Mouse (Mus musculus): ENCODE data around the gene Stxbp3.
A peak's percentile ranks its signal among the peaks of the same experiment; 100 is the strongest.
"Not testable (repeated sequence)": the region's sequence is repeated elsewhere in the genome, so short reads cannot be mapped to it uniquely, and the experiment has no call there.

The Stxbp3 gene

GRCm38 (mm10) chr3:108856386-108857123 lies 16.2 kb upstream of the Stxbp3 start:
- peak; percentile 53 to 58 for DNase-seq

- peak; percentile 53 to 66 for DNase-seq
Observed at GRCm38 (mm10) chr3:108855864-108856263, 15.5 kb upstream of the Stxbp3 start.

- peak; percentile 62 to 72 for DNase-seq
Observed at GRCm38 (mm10) chr3:108855371-108855770, 15.0 kb upstream of the Stxbp3 start.

DNA sequence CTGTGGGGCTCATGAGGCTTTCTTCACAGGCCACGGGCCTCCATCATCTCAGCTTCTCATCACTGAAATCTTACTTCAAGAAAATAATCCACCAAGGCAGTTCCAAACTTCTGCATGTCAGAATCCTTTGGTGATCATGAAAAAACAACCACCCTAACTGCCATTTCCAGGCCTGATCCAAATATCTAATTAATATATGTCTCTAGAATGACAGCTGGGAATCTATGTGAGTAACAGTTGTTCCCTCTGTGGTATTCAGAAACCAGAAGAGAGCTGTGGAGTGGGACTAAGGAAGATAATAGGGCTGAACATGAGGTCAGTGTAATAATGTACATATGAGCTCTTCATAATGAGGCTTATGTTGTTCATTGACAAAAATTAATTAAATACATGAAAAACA lies 12.9 kb upstream of the Stxbp3 start:
- no peak for DNase-seq

DNA sequence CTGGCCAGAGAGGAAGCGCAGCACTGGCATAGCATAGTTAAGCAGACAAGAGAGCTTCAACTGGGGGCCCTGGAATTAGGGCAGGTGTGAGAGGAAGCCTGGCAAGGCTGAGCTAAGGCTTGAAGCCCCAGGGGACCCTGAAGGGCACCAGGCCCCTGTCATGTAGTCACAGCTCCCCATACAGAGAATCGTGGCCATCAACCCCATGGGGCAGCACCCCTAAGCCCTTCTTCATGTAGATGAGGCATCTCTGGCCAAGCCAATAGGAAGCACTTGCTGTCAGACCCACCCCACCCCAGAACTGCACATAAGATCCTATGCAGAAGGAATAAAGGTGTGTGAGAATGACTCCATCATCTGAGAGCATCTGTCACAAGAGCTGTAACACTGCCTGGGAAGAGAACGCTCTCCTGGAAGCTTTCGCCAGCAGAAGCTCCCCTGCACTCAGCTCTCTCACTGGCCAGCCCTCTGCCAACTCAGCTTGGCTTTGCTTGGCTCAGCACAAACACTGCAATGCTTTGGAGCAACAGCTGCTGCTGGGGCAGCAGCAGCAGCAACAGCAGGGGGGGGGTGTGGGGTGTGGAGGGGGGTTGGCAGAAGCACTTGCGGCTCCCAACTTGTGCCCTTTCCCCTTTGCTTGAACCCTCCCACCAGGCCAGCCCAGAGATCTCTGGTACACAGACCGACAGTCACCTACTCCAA lies 11.8 kb upstream of the Stxbp3 start:
- DNase-seq = peak in 1 of 2 experiments; percentile 60

DNA sequence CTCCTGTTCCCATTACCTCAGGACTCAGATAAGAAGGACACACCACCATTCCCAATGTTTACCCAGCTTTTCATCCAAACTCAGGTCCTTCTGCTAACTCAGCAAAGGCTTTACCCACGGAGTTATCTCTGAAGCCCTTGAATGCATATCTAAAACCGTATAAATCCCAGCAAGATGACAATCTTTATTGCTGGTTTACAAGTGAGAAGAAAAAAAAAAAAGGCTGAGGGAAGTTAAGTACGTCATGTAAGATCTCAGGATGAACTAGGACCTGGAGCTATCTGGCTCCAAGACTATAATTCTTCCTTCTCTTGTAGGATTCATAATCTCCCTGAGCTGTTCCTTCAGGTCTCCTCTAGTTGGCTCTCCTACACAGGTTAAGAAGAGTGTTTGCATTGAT lies 11.2 kb upstream of the Stxbp3 start:
- DNase-seq = no peak

GRCm38 (mm10) chr3:108851075-108851474 lies 10.7 kb upstream of the Stxbp3 start:
- DNase-seq = no peak

- peak; percentile 41 to 56 for DNase-seq
Observed at GRCm38 (mm10) chr3:108850506-108850905, 10.2 kb upstream of the Stxbp3 start.

DNA sequence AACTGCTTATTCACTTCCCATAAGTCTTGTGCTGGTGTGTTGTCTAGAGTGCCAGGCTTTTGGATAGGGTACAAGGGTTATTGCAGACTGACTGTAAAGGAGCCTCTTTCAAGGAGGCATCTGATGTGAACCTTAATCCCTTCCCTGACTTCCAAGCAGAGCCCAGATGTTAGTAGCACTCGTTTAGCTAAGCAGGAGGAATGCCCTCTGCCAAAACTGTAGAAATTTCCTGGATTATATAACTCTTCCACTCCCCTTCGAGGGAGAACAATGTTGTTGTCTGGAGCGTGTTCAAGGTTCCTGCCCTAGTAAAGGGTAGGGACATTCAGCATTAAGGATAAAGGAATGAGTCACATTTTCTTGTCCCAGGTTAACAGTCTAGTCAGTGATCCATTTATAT lies 6.3 kb upstream of the Stxbp3 start:
- DNase-seq = no peak

DNA sequence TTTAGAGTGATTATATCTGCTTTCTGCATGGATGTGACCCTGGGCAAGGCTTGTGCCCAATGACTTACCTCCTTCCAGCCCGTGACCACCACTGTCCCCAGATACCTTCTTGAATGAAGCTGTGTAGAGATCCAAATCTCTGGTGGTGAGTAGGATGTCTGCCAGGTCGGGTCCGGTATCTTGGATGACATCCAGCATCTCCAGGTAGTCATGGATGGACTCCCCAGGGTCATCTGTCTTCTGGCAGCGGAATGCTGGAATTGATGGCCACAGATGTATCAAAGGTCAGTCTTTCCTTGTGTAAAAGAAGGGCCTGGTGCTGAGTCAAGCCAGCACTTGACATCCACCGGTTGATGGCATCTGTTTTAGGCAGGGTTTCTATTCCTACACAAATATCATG lies 4.2 kb upstream of the Stxbp3 start:
- DNase-seq = no peak

DNA sequence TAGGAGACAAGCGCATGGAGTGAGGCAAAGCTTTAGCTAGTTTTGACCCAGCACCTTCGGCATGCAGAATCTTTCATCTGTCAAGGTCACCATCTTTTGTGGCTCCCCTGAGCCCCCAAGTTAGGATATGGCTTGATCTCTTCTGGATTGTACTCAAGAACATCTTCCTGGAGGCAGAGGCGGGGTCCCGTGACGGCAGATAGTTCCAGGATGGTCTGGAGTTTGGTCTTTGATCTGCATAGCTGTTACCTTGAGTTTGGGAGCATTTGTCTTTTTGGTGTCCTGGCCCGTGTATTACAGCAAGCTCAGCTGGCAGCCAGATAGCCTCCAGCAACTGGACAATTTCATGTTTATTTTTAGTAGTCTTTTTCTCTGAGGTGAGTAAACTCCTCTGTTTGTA lies 3.7 kb upstream of the Stxbp3 start:
- no peak for DNase-seq

DNA sequence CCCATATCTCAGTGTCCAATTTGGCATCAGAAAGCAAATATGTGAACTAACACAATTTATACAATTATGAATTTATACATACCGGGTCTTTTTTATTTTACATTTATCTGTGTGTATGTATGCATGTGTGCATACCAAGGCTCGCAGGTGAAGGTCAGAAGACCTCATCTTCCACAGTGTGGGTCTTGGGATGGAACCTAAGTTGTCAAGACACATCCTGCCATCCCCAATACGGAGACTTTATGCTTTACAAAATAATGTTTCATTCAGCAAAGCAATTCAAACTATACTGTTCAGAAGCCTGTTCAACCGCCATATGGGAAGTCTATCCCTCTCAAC lies 359 bp upstream of the Stxbp3 start:
- no peak for DNase-seq

DNA sequence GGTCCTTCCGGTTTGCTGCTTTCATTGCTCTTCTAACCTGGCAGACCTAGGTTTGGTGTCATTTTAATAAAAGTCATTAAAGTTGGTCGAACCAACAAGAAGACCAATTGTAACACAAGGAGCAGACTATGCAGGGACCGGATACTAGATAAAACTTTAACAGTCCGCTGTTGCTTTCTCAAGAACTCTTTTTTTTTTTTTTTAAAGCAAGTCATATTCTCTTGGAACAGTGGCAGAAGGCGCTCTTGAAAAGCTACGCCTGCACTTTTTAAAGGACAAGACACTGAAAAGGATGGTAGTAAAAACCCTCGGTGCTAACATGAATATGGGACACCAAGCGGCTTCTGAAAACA lies 703 bp downstream of the Stxbp3 start:
- DNase-seq = no peak

DNA sequence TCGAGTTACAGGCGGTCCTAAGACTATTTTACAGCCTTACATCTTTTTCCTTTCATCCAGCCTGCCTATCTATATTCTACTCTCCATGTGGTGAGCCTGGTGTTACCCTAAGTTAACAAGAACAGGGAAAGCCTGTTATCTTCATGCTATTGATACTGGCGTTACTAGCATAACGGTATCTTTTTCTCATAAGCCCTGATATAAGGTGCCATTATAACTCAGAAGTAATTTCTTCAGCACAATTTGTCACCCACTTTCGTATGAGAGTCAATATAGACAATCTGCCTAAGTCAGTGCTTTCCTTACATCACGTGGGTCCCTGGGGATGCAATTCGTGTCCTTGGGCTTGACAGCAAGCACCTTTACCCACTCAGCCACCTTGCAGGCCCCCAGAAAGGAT lies 1.3 kb downstream of the Stxbp3 start:
- no peak for DNase-seq

DNA sequence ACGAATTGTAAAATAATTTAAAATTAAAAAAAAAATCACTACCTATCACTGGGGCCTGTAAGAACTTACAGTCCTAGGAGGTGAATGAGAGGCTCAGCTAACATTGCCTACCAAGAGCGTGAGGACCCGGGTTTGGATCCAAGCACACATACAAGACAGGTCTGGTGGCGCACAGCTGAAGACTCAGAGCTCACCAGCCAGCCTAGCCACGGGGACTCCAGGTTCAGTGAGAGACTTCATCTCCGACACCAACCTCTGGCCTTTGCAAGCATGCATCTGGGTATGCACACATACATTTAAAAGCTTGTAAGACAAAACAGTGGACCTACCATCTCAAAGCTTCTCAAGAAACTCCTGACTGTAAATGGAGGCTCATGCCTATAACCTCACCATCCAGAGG lies 3.4 kb downstream of the Stxbp3 start:
- DNase-seq = no peak

GRCm38 (mm10) chr3:108833717-108834116 lies 6.6 kb downstream of the Stxbp3 start:
- DNase-seq = not testable (repeated sequence)

DNA sequence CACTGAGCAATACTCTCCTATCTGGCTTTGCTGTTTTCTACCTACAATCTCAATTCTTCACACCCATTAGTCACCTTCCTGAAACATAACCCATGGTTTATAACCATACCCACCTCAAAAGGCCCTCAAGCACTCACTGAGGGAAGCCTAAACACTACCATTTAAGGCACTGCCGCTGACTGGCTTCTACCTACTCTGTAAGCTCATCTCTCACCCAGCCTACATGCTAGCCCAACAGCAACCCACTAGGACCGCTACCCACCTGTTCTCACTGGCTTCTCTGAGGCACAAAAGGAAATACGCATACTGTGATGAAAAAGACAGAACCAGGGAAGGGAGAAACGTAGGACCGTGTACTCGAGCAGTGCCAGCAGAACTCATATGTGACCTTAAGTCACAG lies 8.6 kb downstream of the Stxbp3 start:
- no peak for DNase-seq

GRCm38 (mm10) chr3:108830493-108830892 lies 9.8 kb downstream of the Stxbp3 start:
- peak; percentile 45 to 78 for DNase-seq

GRCm38 (mm10) chr3:108815631-108816030 lies 24.7 kb downstream of the Stxbp3 start:
- DNase-seq = no peak

DNA sequence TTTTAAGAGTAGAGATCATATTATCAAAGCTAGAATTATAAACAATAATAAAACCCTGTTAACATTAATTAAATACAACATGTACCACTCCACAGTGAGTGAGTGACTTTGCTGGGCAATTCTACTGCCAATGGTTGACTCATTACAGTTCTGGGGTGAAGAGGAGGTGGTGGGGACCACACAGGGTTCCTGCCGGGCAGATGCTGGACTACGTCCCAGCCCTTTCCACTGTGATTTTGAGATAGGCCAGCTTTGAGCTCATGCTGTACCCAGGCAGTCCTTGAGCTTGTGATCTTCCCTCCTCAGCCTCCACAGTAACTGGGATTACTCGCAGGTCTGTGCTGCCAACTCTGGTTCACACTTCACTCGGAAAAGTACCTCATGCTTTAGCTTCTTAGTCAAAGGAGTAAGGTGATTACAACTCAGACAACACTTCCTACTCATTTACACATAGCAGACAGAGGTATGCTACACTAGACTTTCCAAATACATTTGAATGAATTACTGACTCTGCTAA lies 29.5 kb downstream of the Stxbp3 start:
- peak in 1 of 2 experiments; percentile 36 for DNase-seq

GRCm38 (mm10) chr3:108805622-108806021 lies 34.7 kb downstream of the Stxbp3 start:
- no peak for DNase-seq

GRCm38 (mm10) chr3:108798375-108798774 lies 42.0 kb downstream of the Stxbp3 start:
- DNase-seq = no peak

DNA sequence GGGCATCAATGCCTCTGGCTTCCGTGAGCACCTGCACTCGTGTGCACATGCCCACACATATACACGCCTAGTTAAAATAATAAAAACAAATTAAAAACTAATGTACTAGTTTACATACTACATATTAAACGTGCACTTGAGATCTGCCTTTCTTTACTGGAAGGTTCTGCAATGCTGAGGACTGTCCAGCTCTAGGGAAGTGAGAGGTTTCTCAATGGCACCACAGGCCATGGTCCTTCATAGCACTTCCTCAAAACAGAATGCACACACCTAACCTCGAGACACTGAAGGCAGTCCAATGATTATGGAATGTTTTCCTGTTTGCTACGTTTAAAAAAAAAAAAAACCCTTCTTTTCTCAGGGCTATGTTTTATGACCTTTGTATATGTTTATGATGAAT lies 42.6 kb downstream of the Stxbp3 start:
- DNase-seq = no peak

- no peak for DNase-seq
Observed at GRCm38 (mm10) chr3:108796386-108796785, 43.9 kb downstream of the Stxbp3 start.
